Mouse (Mus musculus): Measurements from ENCODE around the gene Glyctk.

Glyctk gene

DNA sequence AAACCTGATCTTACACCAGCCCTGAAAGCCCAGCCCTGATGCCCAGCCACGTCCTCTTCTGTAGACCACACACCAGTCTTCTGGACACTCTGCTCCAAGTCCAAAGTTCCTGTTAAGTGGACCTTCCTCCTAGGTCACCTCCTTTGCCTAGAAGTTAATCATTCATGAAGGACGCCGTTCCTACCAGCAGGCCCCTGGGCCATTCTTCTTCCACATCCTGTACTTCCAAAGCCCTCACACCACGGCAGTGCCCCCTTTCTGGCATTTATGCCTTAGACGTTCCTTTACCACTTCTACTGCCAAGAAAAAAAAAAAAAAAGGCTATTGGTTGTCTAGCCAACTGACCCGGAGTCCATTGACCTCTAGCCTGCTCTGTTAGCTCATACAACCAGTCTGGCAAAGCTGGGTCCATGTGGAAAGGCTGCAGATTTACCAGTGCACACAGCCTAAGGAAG, at the start of gene Glyctk:
TSS of gene Glyctk (minus strand) at position 102 of the 455 bp plus-strand sequence.
- no peak for ATAC-seq (ENCODE audit: insufficient number of reproducible peaks, low FRiP score, low TSS enrichment)

DNA sequence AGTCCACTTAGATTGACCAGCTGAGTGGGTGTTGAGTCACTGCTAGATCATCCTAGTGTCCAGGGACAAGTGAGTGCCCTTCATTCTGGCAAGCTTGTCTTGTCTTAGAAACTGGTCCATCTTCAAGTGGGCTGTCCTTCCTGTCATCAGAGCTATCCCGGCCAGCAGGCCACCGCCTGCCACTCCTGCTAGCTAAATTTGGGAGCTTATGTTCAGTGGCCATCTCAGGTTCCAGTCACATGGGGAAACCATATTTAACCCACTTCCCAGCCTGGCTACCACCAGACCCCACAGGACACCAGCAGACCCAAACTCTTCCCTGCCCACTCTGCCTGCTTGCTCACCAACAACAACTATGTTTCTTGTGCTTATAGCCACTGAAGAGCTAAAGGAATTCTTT, 48.6 kb upstream of the Glyctk start:
- no peak for ATAC-seq (ENCODE audit: insufficient number of reproducible peaks, low FRiP score, low TSS enrichment)

DNA sequence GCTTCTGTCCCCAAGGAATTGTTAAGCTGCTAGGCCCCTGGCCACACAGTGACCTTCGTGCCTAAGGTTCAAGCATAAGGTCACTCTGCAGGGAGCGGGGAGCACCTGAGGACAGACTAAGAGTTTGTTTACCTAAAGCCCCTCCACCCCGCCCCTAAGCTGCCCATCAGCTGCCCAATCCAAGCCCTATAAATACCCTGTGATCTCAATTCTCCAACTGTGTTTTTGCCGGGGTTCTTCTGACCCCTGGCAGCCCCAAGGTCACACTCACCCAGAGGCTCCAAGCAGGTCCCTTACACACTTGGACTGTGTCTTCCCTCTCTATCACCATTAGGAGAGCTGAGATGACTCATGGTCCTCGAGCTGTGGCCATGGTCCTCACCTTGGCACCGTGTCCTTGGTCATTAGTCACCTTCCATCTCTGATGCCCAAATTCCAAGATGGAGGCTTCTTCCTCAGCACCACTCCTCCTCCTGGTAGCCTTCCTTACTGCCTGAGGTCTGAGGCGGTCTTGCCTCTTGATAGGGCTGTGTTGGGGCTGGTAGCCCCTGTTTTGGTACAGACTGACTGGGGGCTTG, 47.9 kb upstream of the Glyctk start:
- ATAC-seq (ENCODE audit: insufficient number of reproducible peaks, low FRiP score, low TSS enrichment): no peak

DNA sequence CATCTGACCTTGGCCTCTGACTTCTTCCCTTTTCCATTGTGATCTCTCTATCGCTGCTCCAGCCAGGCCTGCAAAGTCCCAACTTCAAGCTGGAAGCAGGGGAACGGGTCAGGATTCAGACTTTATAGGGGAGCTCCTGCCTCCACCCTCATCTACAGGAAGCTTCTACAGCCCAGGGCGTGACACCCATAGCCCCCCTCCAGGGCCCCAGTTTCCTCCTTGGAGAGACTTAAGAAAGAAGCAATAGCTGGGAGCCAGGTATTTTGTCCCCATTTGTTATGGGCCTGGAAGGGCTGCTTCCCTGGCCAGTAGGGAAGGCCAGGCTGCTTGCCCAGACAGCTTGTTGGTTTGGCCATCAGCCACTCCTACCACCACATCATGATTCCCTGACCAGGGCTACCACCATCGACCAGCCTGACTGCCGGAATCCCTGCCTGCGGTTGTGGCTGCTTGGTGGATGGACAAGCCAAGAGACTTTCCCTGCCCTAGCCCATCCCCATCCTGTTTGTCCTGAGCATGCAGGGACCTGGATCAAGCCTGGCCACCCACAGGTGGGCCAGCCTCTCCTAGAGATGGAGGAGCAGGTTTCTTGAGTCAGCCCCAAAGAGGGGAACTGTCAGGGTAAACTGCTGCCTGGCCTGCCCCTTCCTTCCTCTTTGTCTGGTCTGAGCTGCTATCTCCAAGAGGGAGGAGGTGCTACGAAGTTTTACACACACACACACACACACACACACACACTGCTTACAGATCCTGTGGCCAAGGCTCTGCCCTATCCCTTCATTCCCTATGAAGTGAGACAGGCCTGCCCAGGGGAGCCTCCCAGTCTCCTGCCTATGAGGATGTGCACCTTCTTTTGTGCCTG, 46.3 kb upstream of the Glyctk start:
- ATAC-seq (ENCODE audit: insufficient number of reproducible peaks, low FRiP score, low TSS enrichment): peak; percentile 26; the same call in 1 of the 2 replicates

- ATAC-seq (ENCODE audit: insufficient number of reproducible peaks, low FRiP score, low TSS enrichment): peak; percentile 68
Observed at GRCm38 (mm10) chr9:106202819-106203636, 45.1 kb upstream of the Glyctk start, which contains the start of gene Twf2. Gene Twf2 (plus strand): TSS chr9:106203108.

GRCm38 (mm10) chr9:106201895-106202294, 44.0 kb upstream of the Glyctk start:
- ATAC-seq (ENCODE audit: insufficient number of reproducible peaks, low FRiP score, low TSS enrichment): no peak

- no peak for ATAC-seq (ENCODE audit: insufficient number of reproducible peaks, low FRiP score, low TSS enrichment)
Observed at GRCm38 (mm10) chr9:106199535-106200272, 41.8 kb upstream of the Glyctk start, which contains the start of gene Ppm1m. Gene Ppm1m (minus strand): TSS chr9:106199746.

DNA sequence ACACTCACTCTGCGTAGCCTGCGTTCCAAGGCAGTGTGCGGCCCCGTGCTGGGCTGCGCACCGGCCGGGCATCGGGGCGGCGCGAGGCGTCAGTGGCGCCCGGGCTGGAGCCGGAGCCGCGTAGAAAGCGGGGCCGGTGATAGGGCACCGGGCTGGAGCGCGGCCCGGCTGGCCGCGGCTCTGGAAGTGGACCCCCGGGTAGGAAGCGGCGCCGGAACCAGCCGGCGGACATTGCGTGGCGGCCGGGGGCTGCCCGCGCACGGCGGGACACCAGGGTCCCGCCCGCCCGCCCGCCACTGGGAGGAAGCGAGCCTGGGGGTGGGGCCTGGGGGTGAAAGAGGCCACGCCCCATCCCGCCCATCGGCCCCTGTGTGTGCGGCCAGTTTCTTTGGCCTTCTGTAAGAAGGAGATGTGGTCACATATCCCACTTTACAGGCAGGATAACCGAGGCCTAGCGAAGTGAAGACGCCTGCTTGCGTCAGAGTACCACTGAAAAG, 41.1 kb upstream of the Glyctk start:
- no peak for ATAC-seq (ENCODE audit: insufficient number of reproducible peaks, low FRiP score, low TSS enrichment)

DNA sequence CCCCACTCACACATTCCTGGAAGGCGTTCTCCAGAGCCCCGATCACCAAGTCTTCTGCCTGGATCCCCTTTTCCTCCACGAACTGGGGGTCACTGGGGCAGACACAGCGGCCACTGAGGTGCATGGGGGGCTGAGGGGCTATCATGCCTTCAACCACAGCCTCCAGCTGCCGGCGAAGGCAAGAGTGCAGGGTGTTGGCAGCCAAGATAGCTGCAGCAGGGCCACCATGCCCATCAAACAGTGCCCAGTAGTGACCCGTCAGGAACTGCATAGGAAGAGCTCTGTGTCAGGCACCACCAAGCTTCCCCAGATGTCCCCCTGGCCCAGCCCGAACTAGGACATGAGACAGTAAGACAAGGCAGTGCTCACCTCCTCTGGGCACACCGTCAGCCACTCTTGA, 39.8 kb upstream of the Glyctk start:
- no peak for ATAC-seq (ENCODE audit: insufficient number of reproducible peaks, low FRiP score, low TSS enrichment)

GRCm38 (mm10) chr9:106197081-106197713, 39.3 kb upstream of the Glyctk start:
- no peak for ATAC-seq (ENCODE audit: insufficient number of reproducible peaks, low FRiP score, low TSS enrichment)

- peak; percentile 74; the same call in 1 of the 2 replicates for ATAC-seq (ENCODE audit: insufficient number of reproducible peaks, low FRiP score, low TSS enrichment)
Observed at GRCm38 (mm10) chr9:106195693-106196092, 37.8 kb upstream of the Glyctk start.

- peak; percentile 59; the same call in 1 of the 2 replicates for ATAC-seq (ENCODE audit: insufficient number of reproducible peaks, low FRiP score, low TSS enrichment)
Observed at GRCm38 (mm10) chr9:106193930-106194807, 36.2 kb upstream of the Glyctk start.

DNA sequence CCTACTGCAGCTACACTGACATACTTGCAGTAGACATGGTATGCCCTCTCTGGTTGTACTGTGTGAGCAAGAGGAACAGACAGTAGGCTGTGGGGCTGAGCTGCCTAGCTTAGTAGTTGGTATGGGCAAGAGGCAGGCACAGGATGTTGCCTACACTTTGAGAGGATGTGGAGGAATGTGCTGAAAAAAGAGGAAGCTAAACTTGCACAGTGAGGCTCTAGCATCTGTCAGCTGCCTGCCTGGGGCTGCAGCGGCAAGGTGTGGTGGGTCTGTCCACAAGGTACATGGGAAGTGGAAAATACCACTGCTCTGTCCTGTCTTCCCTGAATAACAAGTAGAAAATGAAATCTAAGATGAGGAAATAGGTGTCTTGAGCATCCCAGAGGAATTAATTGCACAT, 35.1 kb upstream of the Glyctk start:
- no peak for ATAC-seq (ENCODE audit: insufficient number of reproducible peaks, low FRiP score, low TSS enrichment)

- ATAC-seq (ENCODE audit: insufficient number of reproducible peaks, low FRiP score, low TSS enrichment): no peak
Observed at GRCm38 (mm10) chr9:106192024-106192423, 34.1 kb upstream of the Glyctk start.

GRCm38 (mm10) chr9:106191355-106191754, 33.4 kb upstream of the Glyctk start:
- ATAC-seq (ENCODE audit: insufficient number of reproducible peaks, low FRiP score, low TSS enrichment): no peak

- no peak for ATAC-seq (ENCODE audit: insufficient number of reproducible peaks, low FRiP score, low TSS enrichment)
Observed at GRCm38 (mm10) chr9:106183996-106184395, 26.1 kb upstream of the Glyctk start.

- no peak for ATAC-seq (ENCODE audit: insufficient number of reproducible peaks, low FRiP score, low TSS enrichment)
Observed at GRCm38 (mm10) chr9:106182146-106182545, 24.2 kb upstream of the Glyctk start.

GRCm38 (mm10) chr9:106179964-106180363, 22.0 kb upstream of the Glyctk start:
- no peak for ATAC-seq (ENCODE audit: insufficient number of reproducible peaks, low FRiP score, low TSS enrichment)

Measured in cerebellum, adult (tissue).